Mouse (Mus musculus): ENCODE measurements around the gene Pmpca.

Gene Pmpca

GRCm38 (mm10) chr2:26389154-26389690 lies at the start of gene Pmpca, which contains the start of gene Entr1:
Gene Pmpca (plus strand): TSS chr2:26389339.
Gene Entr1 (minus strand): TSS chr2:26389316.
- peak; percentile 91 for DNase-seq (ENCODE audit: inconsistent ontology term)

DNA sequence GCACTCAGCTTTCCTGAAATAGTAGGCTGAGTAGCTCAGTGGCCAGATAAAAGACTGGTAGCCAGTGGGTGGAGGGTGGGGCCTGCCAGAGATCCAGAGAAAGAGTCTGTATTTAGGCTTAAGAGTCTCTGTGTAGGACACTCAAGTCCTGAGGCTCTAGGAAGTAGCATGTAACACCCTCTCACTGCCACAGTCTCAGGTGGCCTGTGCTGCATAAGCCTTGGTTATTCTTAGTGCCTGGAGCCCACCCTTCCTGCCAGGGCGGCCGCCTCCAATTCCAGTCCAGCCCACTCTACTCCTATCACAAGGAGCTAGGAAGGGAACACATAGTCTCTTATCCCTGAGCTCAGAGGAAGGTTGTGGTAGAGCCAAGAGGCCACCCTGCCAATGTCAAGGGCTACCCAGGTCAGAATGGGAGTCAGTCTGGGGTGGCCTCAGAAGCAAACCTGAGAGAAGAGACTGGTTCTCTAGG lies 47.6 kb upstream of the Pmpca start:
- DNase-seq (ENCODE audit: inconsistent ontology term): no peak

GRCm38 (mm10) chr2:26342044-26342443 lies 47.1 kb upstream of the Pmpca start:
- no peak for DNase-seq (ENCODE audit: inconsistent ontology term)

DNA sequence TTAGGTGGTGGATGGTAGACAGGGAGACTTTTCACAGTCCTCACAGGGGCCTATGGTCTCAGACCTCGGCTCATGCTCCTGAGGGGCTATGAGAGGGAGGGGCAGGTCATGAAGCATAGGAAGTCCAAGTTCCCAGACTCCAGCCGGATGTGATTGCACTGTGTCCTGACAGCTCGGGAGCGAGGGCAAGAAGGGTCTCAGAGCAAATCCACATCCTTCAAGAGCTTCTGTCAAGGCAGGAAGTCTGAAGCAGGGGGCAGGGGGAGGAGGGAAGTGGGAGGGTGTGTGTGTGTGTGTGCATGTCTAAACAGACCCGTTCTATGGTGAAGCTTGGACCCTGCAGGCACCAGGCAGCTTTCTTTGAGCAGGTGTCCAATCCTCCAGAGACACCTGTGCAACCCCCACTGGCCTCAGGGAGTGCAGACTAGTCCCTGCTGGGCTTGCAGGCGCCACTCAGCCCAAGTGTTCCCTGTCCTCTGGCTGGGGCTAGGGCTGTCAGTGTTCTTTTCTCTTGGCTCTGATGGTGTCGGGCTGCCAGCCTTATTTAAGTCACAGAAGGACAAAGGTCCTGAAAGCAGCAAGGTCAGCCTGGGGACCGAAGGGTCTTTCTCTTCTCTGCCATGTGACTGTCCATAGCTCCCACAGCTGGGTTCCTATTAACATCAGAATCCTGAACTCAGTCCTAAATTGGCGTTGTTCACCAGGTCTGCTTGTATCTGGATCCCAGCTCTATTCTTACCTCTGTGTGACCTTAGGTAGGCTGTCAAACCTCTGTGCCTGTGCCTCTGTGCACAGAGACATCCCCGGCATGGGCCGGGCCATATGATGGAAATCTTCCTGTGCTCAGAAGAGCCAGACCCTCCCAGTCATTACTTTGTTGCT lies 46.3 kb upstream of the Pmpca start:
- DNase-seq (ENCODE audit: inconsistent ontology term): no peak

- no peak for DNase-seq (ENCODE audit: inconsistent ontology term)
These were observed 40.9 kb upstream of the Pmpca start for GRCm38 (mm10) chr2:26348241-26348640.

GRCm38 (mm10) chr2:26351358-26352290 lies 37.5 kb upstream of the Pmpca start, which contains the start of gene Dnlz:
Gene Dnlz (minus strand): TSS chr2:26352110.
- DNase-seq (ENCODE audit: inconsistent ontology term): peak; percentile 93

- no peak for DNase-seq (ENCODE audit: inconsistent ontology term)
These were observed 36.7 kb upstream of the Pmpca start for GRCm38 (mm10) chr2:26352291-26352910.

- no peak for DNase-seq (ENCODE audit: inconsistent ontology term)
These were observed 35.8 kb upstream of the Pmpca start for GRCm38 (mm10) chr2:26353066-26353980.

DNA sequence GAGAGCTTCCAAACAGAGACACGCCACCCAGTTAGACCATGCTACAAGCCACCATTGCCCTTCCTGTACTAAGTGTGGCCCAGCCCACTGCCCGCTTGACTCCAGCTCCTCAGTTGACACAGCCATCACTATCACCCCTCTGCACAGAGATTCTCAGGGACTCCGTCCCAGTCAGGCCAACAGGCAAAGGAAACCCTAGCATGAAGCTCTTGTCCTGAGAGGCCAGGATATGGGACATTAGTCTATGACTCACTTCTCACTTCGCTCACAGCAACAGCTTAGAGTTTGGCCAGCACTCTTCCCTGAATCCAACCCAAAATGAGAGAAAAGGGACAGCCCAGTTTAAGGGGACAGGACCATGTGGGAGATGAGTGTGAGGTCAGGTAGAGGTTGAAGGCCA lies 34.7 kb upstream of the Pmpca start:
- DNase-seq (ENCODE audit: inconsistent ontology term): no peak

GRCm38 (mm10) chr2:26356231-26356630 lies 32.9 kb upstream of the Pmpca start:
- no peak for DNase-seq (ENCODE audit: inconsistent ontology term)

GRCm38 (mm10) chr2:26356678-26357077 lies 32.5 kb upstream of the Pmpca start:
- DNase-seq (ENCODE audit: inconsistent ontology term): no peak

GRCm38 (mm10) chr2:26357484-26357883 lies 31.7 kb upstream of the Pmpca start:
- no peak for DNase-seq (ENCODE audit: inconsistent ontology term)

DNA sequence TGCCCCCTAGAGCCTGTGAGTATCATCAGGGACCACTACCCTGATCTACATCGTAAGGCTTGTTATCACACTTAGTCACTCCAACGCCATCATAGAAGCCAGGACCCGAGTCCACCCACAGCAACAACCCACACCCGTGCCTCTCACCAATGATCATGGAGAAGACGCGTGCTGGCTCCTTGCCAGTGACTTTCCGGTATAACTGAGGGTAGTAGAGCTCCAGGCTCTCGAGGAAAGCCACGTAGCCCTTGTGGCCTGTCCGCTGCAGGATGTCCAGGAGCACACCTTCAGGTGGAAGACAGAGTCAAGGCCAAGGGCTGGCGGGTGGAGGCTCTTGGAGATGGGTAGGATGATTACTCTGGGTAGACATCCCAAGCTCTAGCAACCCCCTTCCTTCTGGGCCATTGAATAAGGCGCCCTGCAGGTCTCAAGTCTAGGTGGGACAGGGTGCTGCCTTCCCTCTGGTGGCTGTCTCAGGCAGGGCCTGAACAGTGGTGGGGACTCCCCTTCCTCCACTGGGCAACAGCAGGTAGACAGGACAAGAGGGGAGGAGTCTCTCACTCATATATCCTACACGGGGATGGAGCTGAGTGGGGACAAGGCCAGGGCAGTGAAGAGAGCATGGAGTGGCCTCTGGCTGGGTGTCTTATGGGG lies 30.3 kb upstream of the Pmpca start:
- DNase-seq (ENCODE audit: inconsistent ontology term): no peak

DNA sequence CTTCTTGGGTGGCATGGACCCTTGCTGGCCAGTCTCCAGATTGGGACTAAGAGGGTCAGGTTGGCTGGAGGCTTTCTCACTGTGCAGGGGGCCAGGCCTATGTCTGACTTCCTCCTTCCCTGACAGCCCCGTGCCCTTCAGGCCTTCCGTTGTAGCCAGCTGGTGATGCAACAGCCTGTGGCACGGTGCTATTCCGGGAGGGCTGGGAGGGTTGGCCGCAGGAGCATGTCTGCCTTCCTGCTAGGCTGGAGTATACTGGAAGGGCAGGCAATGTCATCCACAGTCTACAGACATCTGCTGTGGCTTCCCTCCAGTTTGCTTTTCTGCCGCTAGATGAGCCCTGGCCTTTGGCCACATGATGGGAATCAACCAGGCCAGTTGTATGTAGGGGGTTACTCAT lies 29.2 kb upstream of the Pmpca start:
- no peak for DNase-seq (ENCODE audit: inconsistent ontology term)

GRCm38 (mm10) chr2:26360772-26361171 lies 28.4 kb upstream of the Pmpca start, which contains the start of gene Card9:
Gene Card9 (minus strand): TSS chr2:26360918.
- no peak for DNase-seq (ENCODE audit: inconsistent ontology term)

GRCm38 (mm10) chr2:26362991-26363390 lies 26.1 kb upstream of the Pmpca start:
- no peak for DNase-seq (ENCODE audit: inconsistent ontology term)

- DNase-seq (ENCODE audit: inconsistent ontology term): no peak
These were observed 25.7 kb upstream of the Pmpca start for GRCm38 (mm10) chr2:26363481-26363880.

- no peak for DNase-seq (ENCODE audit: inconsistent ontology term)
These were observed 24.2 kb upstream of the Pmpca start for GRCm38 (mm10) chr2:26364738-26365465.

- no peak for DNase-seq (ENCODE audit: inconsistent ontology term)
These were observed 21.2 kb upstream of the Pmpca start for GRCm38 (mm10) chr2:26367911-26368310.
